ENCODE assay signal across 24 mouse cellular contexts in genomic region chr2:112866043-112866551, GRCm38 (mm10).
A peak's percentile ranks its signal among the peaks of the same experiment; 100 is the strongest.
DNase-seq lines count a peak whose midpoint lies in the region; ATAC-seq lines count a peak whose summit lies in the region.
"Had no signal": no experiment of that assay in that cellular context is flagged by ENCODE, and none has a peak within 500 bp of the region (broad histone marks: within the 10 kb centered on the region; RNA-seq: fewer than 3 reads in every experiment).

No protein-coding gene starts in this region.

- no peak overlapping the region for H3K4me3 ChIP-seq in midbrain, embryonic 11.5 days (ENCODE audit: low read depth, low read length)
- no peak overlapping the region for H3K4me3 ChIP-seq in midbrain, embryonic 10.5 days
- no peak overlapping the region for H3K4me3 ChIP-seq in midbrain, embryonic 13.5 days (replicated peaks)
- H3K4me3 ChIP-seq in midbrain, embryonic 16.5 days (ENCODE audit: low read depth, low read length), result no peak overlapping the region
- no peak overlapping the region for H3K4me3 ChIP-seq in neural tube, embryonic 12.5 days
- H3K4me3 ChIP-seq: embryonic facial prominence, embryonic 13.5 days; embryonic facial prominence, embryonic 15.5 days; erythroblast, embryonic 14.5 days; forebrain, embryonic 10.5 days; forebrain, embryonic 12.5 days had no signal

- WGBS in midbrain, embryonic 11.5 days, result 63% methylated on average over 2 of the region's 2 CpGs
- 86% methylated on average over 2 of the region's 2 CpGs for WGBS in midbrain, embryonic 10.5 days
- 42% methylated on average over 2 of the region's 2 CpGs for WGBS in midbrain, embryonic 13.5 days
- 54% methylated on average over 2 of the region's 2 CpGs for WGBS in midbrain, embryonic 16.5 days
- 42% methylated on average over 2 of the region's 2 CpGs for WGBS in neural tube, embryonic 12.5 days

- H3K27ac ChIP-seq in midbrain, embryonic 11.5 days (ENCODE audit: low read depth, low read length), result no peak overlapping the region
- H3K27ac ChIP-seq in midbrain, embryonic 10.5 days (replicated peaks), result no peak overlapping the region
- H3K27ac ChIP-seq in midbrain, embryonic 13.5 days, result no peak overlapping the region
- no peak overlapping the region for H3K27ac ChIP-seq in midbrain, embryonic 16.5 days (ENCODE audit: low read length)
- no peak overlapping the region for H3K27ac ChIP-seq in neural tube, embryonic 12.5 days
- H3K27ac ChIP-seq: embryonic facial prominence, embryonic 13.5 days; embryonic facial prominence, embryonic 15.5 days; forebrain, embryonic 10.5 days; forebrain, embryonic 12.5 days had no signal

- peak; percentile 60 for DNase-seq in heart, adult 11 months
- no peak for DNase-seq in heart, postnatal 36 days
- peak; percentile 83 for DNase-seq in midbrain, embryonic 11.5 days (ENCODE audit: low spot score, missing footprints)
- no peak for DNase-seq in midbrain, embryonic 10.5 days (ENCODE audit: low spot score)
- no peak for DNase-seq in neural tube, embryonic 10.5 days (ENCODE audit: extremely low spot score, low spot score)
- DNase-seq: adrenal gland, adult 2 months; adrenal gland, postnatal 10 days; adrenal gland, postnatal 25 days; cerebellum, adult 11 months; cerebellum, adult 18-20 months; cerebellum, adult 8-10 months; cerebellum, adult 9-11 months; cerebellum, postnatal 14 days; cerebellum, postnatal 36 days had no signal

- H3K27me3 ChIP-seq in midbrain, embryonic 11.5 days (ENCODE audit: control insufficient read depth, insufficient read depth, low read length), result no peaks in the 10 kb centered on the region
- H3K27me3 ChIP-seq in midbrain, embryonic 10.5 days (ENCODE audit: low read depth, poor library complexity, severe bottlenecking), result no peaks in the 10 kb centered on the region
- H3K27me3 ChIP-seq in midbrain, embryonic 13.5 days, result no peaks in the 10 kb centered on the region
- H3K27me3 ChIP-seq in midbrain, embryonic 16.5 days (ENCODE audit: control insufficient read depth, insufficient read depth, low read depth, low read length), result no peaks in the 10 kb centered on the region
- H3K27me3 ChIP-seq in neural tube, embryonic 12.5 days (replicated peaks), result no peaks in the 10 kb centered on the region
- H3K27me3 ChIP-seq: embryonic facial prominence, embryonic 13.5 days; embryonic facial prominence, embryonic 15.5 days; forebrain, embryonic 12.5 days had no signal

- H3K9me3 ChIP-seq in midbrain, embryonic 11.5 days (ENCODE audit: control insufficient read depth, low read length), result no peaks in the 10 kb centered on the region
- H3K9me3 ChIP-seq in midbrain, embryonic 10.5 days (replicated peaks), result no peaks in the 10 kb centered on the region
- H3K9me3 ChIP-seq in midbrain, embryonic 13.5 days, result no peaks in the 10 kb centered on the region
- no peaks in the 10 kb centered on the region for H3K9me3 ChIP-seq in midbrain, embryonic 16.5 days (replicated peaks; ENCODE audit: control insufficient read depth, low read length, poor library complexity, severe bottlenecking)
- H3K9me3 ChIP-seq in neural tube, embryonic 12.5 days, result no peaks in the 10 kb centered on the region
- H3K9me3 ChIP-seq: embryonic facial prominence, embryonic 13.5 days; embryonic facial prominence, embryonic 15.5 days; forebrain, embryonic 10.5 days; forebrain, embryonic 12.5 days had no signal

- ATAC-seq in midbrain, embryonic 11.5 days (ENCODE audit: low FRiP score), result peak; percentile 63
- 0 out of 2 replicates have a peak, but pooled peaks have one; percentile 24 for ATAC-seq in midbrain, embryonic 13.5 days
- ATAC-seq in midbrain, embryonic 16.5 days, result no peak
- ATAC-seq in neural tube, embryonic 12.5 days (ENCODE audit: low FRiP score, low read depth), result 0 out of 2 replicates have a peak, but pooled peaks have one; percentile 56
- ATAC-seq: forebrain, embryonic 14.5 days; forebrain, embryonic 16.5 days had no signal

- no peaks in the 10 kb centered on the region for H3K36me3 ChIP-seq in midbrain, embryonic 11.5 days (ENCODE audit: control insufficient read depth, insufficient read depth, low read length)
- no peaks in the 10 kb centered on the region for H3K36me3 ChIP-seq in midbrain, embryonic 10.5 days
- no peaks in the 10 kb centered on the region for H3K36me3 ChIP-seq in midbrain, embryonic 13.5 days
- H3K36me3 ChIP-seq in midbrain, embryonic 16.5 days (ENCODE audit: control insufficient read depth, insufficient read depth, low read length), result no peaks in the 10 kb centered on the region; the same call in none of the 2 replicates
- H3K36me3 ChIP-seq in neural tube, embryonic 12.5 days, result no peaks in the 10 kb centered on the region
- H3K36me3 ChIP-seq: embryonic facial prominence, embryonic 13.5 days; embryonic facial prominence, embryonic 15.5 days; forebrain, embryonic 10.5 days; forebrain, embryonic 12.5 days had no signal

- intact Hi-C loops in heart, postnatal 36 days (cut with DNase I), result no loop called here

- H3K9ac ChIP-seq in midbrain, embryonic 11.5 days (ENCODE audit: low read length), result no peak overlapping the region
- H3K9ac ChIP-seq in midbrain, embryonic 13.5 days (replicated peaks), result no peak overlapping the region
- H3K9ac ChIP-seq in midbrain, embryonic 16.5 days (ENCODE audit: low read depth, low read length), result no peak overlapping the region
- H3K9ac ChIP-seq in neural tube, embryonic 12.5 days, result no peak overlapping the region
- H3K9ac ChIP-seq: embryonic facial prominence, embryonic 13.5 days; embryonic facial prominence, embryonic 15.5 days; forebrain, embryonic 12.5 days had no signal

- no peaks in the 10 kb centered on the region for H3K4me1 ChIP-seq in midbrain, embryonic 11.5 days (ENCODE audit: control insufficient read depth, insufficient read depth, low read length)
- H3K4me1 ChIP-seq in midbrain, embryonic 10.5 days, result peaks cover 12% of the 10 kb centered on the region
- peaks cover 5% of the 10 kb centered on the region for H3K4me1 ChIP-seq in midbrain, embryonic 13.5 days (replicated peaks)
- H3K4me1 ChIP-seq in midbrain, embryonic 16.5 days (ENCODE audit: control insufficient read depth, insufficient read depth, low read length), result no peaks in the 10 kb centered on the region
- peaks cover 3% of the 10 kb centered on the region; the same call in 1 of the 2 replicates for H3K4me1 ChIP-seq in neural tube, embryonic 12.5 days
- H3K4me1 ChIP-seq: embryonic facial prominence, embryonic 13.5 days; embryonic facial prominence, embryonic 15.5 days; forebrain, embryonic 10.5 days; forebrain, embryonic 12.5 days had no signal

- no peak overlapping the region for H3K4me2 ChIP-seq in midbrain, embryonic 11.5 days
- H3K4me2 ChIP-seq in midbrain, embryonic 13.5 days (replicated peaks), result no peak overlapping the region
- no peak overlapping the region for H3K4me2 ChIP-seq in midbrain, embryonic 16.5 days (ENCODE audit: low read length)
- H3K4me2 ChIP-seq in neural tube, embryonic 12.5 days (replicated peaks), result no peak overlapping the region
- H3K4me2 ChIP-seq: embryonic facial prominence, embryonic 13.5 days; embryonic facial prominence, embryonic 15.5 days; forebrain, embryonic 12.5 days had no signal

Comparison
In these comparisons a context has a peak if more than half of its experiments do, and no peak if none do; other contexts are left out.
1. DNase-seq: peak in heart, adult 11 months (single experiment) and midbrain, embryonic 11.5 days (single experiment); none in heart, postnatal 36 days (0 of 2), midbrain, embryonic 10.5 days (single experiment) and neural tube, embryonic 10.5 days (single experiment).